Mouse (Mus musculus): ENCODE measurements around the gene Pard3b.
"Not testable (repeated sequence)": the region's sequence is repeated elsewhere in the genome, so short reads cannot be mapped to it uniquely, and the experiment has no call there.

Pard3b gene

GRCm38 (mm10) chr1:62597751-62598400 lies 959.3 kb downstream of the Pard3b start:
- no peaks in the 10 kb centered on the region for H3K36me3 ChIP-seq (ENCODE audit: insufficient read depth, low read length)
- no peaks in the 10 kb centered on the region for H3K27me3 ChIP-seq (ENCODE audit: insufficient read depth, low read length)
- TF ChIP-seq POU5F1 (IDR thresholded peaks at IDR 0.05; ENCODE audit: borderline replicate concordance, low read length) (no peak), CTCF (conservative IDR thresholded peaks at IDR 0.05; ENCODE audit: low read length) (peak; percentile 2; the same call in 1 of the 2 replicates)
- H3K4me1 ChIP-seq (replicated peaks; ENCODE audit: low read depth, low read length): no peaks in the 10 kb centered on the region
- no peaks in the 10 kb centered on the region for H3K9me3 ChIP-seq (ENCODE audit: low read length)
- H3K4me3 ChIP-seq (replicated peaks; ENCODE audit: low read length): no peak overlapping the region

- H3K4me1 ChIP-seq (replicated peaks; ENCODE audit: low read depth, low read length): no peaks in the 10 kb centered on the region
- no peak overlapping the region for H3K4me3 ChIP-seq (replicated peaks; ENCODE audit: low read length)
- no peaks in the 10 kb centered on the region for H3K27me3 ChIP-seq (ENCODE audit: insufficient read depth, low read length)
- no peaks in the 10 kb centered on the region for H3K36me3 ChIP-seq (ENCODE audit: insufficient read depth, low read length)
- no peak for TF ChIP-seq CTCF (conservative IDR thresholded peaks at IDR 0.05; ENCODE audit: low read length)
- no peak for TF ChIP-seq NANOG (IDR thresholded peaks at IDR 0.05; ENCODE audit: borderline replicate concordance, low read length)
- no peak for TF ChIP-seq POU5F1 (IDR thresholded peaks at IDR 0.05; ENCODE audit: borderline replicate concordance, low read length)
- no peaks in the 10 kb centered on the region for H3K9me3 ChIP-seq (ENCODE audit: low read length)
These were observed 959.9 kb downstream of the Pard3b start for GRCm38 (mm10) chr1:62598551-62598950.

DNA sequence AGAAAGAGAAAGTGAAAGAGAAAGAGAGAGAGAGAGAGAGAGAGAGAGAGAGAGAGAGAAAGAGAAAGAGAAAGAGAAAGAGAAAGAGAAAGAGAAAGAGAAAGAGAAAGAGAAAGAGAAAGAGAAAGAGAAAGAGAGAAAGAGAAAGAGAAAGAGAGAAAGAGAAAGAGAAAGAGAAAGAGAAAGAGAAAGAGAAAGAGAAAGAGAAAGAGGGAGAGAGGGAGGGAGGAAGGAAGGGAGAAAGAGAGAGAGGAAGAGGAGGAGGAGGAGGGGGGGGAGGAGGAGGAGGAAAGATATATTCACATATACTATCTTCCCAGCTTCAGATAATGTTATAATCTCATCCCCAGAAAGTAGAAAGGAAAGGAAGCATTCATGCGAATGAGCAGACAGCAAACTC lies 966.0 kb downstream of the Pard3b start:
- not testable (repeated sequence) for H3K4me1 ChIP-seq (replicated peaks; ENCODE audit: low read depth, low read length); H3K36me3 ChIP-seq (ENCODE audit: insufficient read depth, low read length); H3K27me3 ChIP-seq (ENCODE audit: insufficient read depth, low read length); H3K4me3 ChIP-seq (replicated peaks; ENCODE audit: low read length); H3K9me3 ChIP-seq (ENCODE audit: low read length)

DNA sequence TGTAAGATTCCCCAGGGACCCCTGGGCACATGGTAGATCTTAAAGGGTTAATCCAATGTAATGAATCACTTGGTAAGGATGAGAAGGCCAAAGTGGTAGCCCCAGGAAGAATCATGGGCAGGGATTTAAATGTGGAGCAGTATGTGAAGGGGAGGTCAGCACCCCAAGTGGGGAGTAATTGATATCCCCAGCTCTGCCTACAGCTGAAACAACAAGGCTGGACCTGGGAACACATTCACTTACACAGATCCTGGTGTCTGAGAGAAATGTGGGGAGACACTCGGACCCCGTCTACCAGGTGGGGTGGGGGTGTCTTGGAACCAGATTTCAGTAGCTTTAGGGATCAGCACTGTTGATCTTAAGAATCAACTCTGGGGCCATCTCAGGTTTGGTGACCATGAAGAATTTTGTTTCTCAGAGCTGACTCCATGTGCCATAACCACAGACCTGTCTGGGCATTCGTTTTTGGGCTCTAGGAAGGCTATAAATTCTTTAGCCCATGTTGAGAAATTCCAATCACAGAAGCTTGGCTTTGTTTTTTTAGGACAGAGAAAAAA lies 979.6 kb downstream of the Pard3b start:
- Histone ChIP-seq H3K27me3 (ENCODE audit: insufficient read depth, low read length) (no peaks in the 10 kb centered on the region), H3K36me3 (ENCODE audit: insufficient read depth, low read length) (no peaks in the 10 kb centered on the region), H3K4me3 (replicated peaks; ENCODE audit: low read length) (no peak overlapping the region), H3K4me1 (replicated peaks; ENCODE audit: low read depth, low read length) (no peaks in the 10 kb centered on the region), H3K9me3 (ENCODE audit: low read length) (no peaks in the 10 kb centered on the region)
- TF ChIP-seq NANOG (IDR thresholded peaks at IDR 0.05; ENCODE audit: borderline replicate concordance, low read length) (no peak), POU5F1 (IDR thresholded peaks at IDR 0.05; ENCODE audit: borderline replicate concordance, low read length) (no peak), CTCF (conservative IDR thresholded peaks at IDR 0.05; ENCODE audit: low read length) (no peak)

DNA sequence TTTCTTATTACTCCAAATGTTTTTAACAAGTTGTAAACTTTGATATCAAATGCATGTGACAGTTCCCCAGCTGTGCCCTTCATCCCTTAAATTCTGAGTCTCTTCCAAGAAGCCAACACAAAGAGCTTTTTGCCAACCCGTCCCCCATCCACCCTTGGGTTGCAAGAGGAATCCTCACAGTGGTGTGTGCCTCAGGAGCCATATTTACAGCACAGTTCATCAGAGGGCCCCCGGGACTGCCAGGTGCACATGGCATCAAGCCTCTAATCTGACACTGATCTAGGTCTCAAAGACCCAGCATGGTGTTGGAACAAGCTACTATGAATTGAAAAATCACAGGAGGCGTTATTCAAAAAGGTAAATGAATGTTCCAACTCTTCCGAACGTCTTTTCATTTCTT lies 980.8 kb downstream of the Pard3b start:
- Histone ChIP-seq H3K36me3 (ENCODE audit: insufficient read depth, low read length) (no peaks in the 10 kb centered on the region), H3K27me3 (ENCODE audit: insufficient read depth, low read length) (no peaks in the 10 kb centered on the region), H3K9me3 (ENCODE audit: low read length) (no peaks in the 10 kb centered on the region), H3K4me1 (replicated peaks; ENCODE audit: low read depth, low read length) (no peaks in the 10 kb centered on the region), H3K4me3 (replicated peaks; ENCODE audit: low read length) (no peak overlapping the region)
- TF ChIP-seq POU5F1 (IDR thresholded peaks at IDR 0.05; ENCODE audit: borderline replicate concordance, low read length) (no peak), NANOG (IDR thresholded peaks at IDR 0.05; ENCODE audit: borderline replicate concordance, low read length) (no peak), CTCF (conservative IDR thresholded peaks at IDR 0.05; ENCODE audit: low read length) (no peak)

- Histone ChIP-seq H3K9me3 (ENCODE audit: low read length) (no peaks in the 10 kb centered on the region), H3K4me3 (replicated peaks; ENCODE audit: low read length) (no peak overlapping the region), H3K27me3 (ENCODE audit: insufficient read depth, low read length) (no peaks in the 10 kb centered on the region), H3K36me3 (ENCODE audit: insufficient read depth, low read length) (no peaks in the 10 kb centered on the region), H3K4me1 (replicated peaks; ENCODE audit: low read depth, low read length) (no peaks in the 10 kb centered on the region)
- TF ChIP-seq POU5F1 (IDR thresholded peaks at IDR 0.05; ENCODE audit: borderline replicate concordance, low read length) (no peak), NANOG (IDR thresholded peaks at IDR 0.05; ENCODE audit: borderline replicate concordance, low read length) (no peak), CTCF (conservative IDR thresholded peaks at IDR 0.05; ENCODE audit: low read length) (no peak)
These were observed 983.8 kb downstream of the Pard3b start for GRCm38 (mm10) chr1:62622447-62622846.

DNA sequence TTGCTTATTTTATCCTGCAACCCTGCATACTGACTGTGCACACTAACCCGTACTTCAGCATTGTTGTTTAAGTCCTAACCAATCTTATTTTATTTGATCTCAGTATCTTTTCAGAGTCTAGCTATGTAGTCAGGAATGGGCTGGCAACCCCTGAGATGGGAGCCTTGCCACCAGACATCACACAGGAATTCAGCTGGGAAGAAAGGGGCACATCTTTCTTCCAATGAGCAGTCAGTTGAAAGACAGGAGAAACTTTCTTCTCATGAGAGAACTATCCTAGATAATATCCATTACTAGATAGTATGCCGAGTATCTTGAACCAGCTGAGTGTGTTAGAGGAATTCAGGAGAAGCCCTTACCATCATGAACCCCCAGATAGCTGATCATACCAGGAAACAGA lies 985.5 kb downstream of the Pard3b start:
- no peaks in the 10 kb centered on the region for H3K4me1 ChIP-seq (replicated peaks; ENCODE audit: low read depth, low read length)
- no peak overlapping the region for H3K4me3 ChIP-seq (replicated peaks; ENCODE audit: low read length)
- H3K9me3 ChIP-seq (ENCODE audit: low read length): no peaks in the 10 kb centered on the region
- TF ChIP-seq POU5F1 (IDR thresholded peaks at IDR 0.05; ENCODE audit: borderline replicate concordance, low read length) (no peak), NANOG (IDR thresholded peaks at IDR 0.05; ENCODE audit: borderline replicate concordance, low read length) (no peak), CTCF (conservative IDR thresholded peaks at IDR 0.05; ENCODE audit: low read length) (no peak)
- no peaks in the 10 kb centered on the region for H3K27me3 ChIP-seq (ENCODE audit: insufficient read depth, low read length)
- H3K36me3 ChIP-seq (ENCODE audit: insufficient read depth, low read length): no peaks in the 10 kb centered on the region

GRCm38 (mm10) chr1:62624836-62625235 lies 986.2 kb downstream of the Pard3b start:
- H3K27me3 ChIP-seq (ENCODE audit: insufficient read depth, low read length): no peaks in the 10 kb centered on the region
- H3K4me3 ChIP-seq (replicated peaks; ENCODE audit: low read length): no peak overlapping the region
- H3K36me3 ChIP-seq (ENCODE audit: insufficient read depth, low read length): no peaks in the 10 kb centered on the region
- H3K4me1 ChIP-seq (replicated peaks; ENCODE audit: low read depth, low read length): no peaks in the 10 kb centered on the region
- no peaks in the 10 kb centered on the region for H3K9me3 ChIP-seq (ENCODE audit: low read length)
- TF ChIP-seq POU5F1 (IDR thresholded peaks at IDR 0.05; ENCODE audit: borderline replicate concordance, low read length) (no peak), CTCF (conservative IDR thresholded peaks at IDR 0.05; ENCODE audit: low read length) (no peak), NANOG (IDR thresholded peaks at IDR 0.05; ENCODE audit: borderline replicate concordance, low read length) (no peak)

GRCm38 (mm10) chr1:62625332-62625731 lies 986.7 kb downstream of the Pard3b start:
- no peaks in the 10 kb centered on the region for H3K36me3 ChIP-seq (ENCODE audit: insufficient read depth, low read length)
- no peaks in the 10 kb centered on the region for H3K4me1 ChIP-seq (replicated peaks; ENCODE audit: low read depth, low read length)
- no peaks in the 10 kb centered on the region for H3K9me3 ChIP-seq (ENCODE audit: low read length)
- H3K27me3 ChIP-seq (ENCODE audit: insufficient read depth, low read length): no peaks in the 10 kb centered on the region
- TF ChIP-seq NANOG (IDR thresholded peaks at IDR 0.05; ENCODE audit: borderline replicate concordance, low read length) (no peak), CTCF (conservative IDR thresholded peaks at IDR 0.05; ENCODE audit: low read length) (no peak), POU5F1 (IDR thresholded peaks at IDR 0.05; ENCODE audit: borderline replicate concordance, low read length) (no peak)
- no peak overlapping the region for H3K4me3 ChIP-seq (replicated peaks; ENCODE audit: low read length)
